Mouse (Mus musculus): ENCODE measurements around the gene Ggta1. TPM values are rescaled to one million over a fixed set of nuclear protein-coding genes. Genes with fewer than 3 reads are reported as not detected.
A peak's percentile ranks its signal among the peaks of the same experiment; 100 is the strongest.

Ggta1 gene
- polyA plus RNA-seq (2012; rRNA removed) = 4.4 and 6.3 TPM in 2 replicates
- 7.0 and 7.6 TPM in 2 replicates for polyA plus RNA-seq (2014; fragmentation: Nextera tagmentation; extraction: Ambion mirVana)

- ATAC-seq (ENCODE audit: insufficient read depth) = no peak
- peak within 1 kb of the TSS; percentile 83 for H3K4me2 ChIP-seq (ENCODE audit: low read depth)
Observed at GRCm38 (mm10) chr2:35462791-35463281, at the start of gene Ggta1. Gene Ggta1, minus strand, starts transcription at chr2:35463231.

DNA sequence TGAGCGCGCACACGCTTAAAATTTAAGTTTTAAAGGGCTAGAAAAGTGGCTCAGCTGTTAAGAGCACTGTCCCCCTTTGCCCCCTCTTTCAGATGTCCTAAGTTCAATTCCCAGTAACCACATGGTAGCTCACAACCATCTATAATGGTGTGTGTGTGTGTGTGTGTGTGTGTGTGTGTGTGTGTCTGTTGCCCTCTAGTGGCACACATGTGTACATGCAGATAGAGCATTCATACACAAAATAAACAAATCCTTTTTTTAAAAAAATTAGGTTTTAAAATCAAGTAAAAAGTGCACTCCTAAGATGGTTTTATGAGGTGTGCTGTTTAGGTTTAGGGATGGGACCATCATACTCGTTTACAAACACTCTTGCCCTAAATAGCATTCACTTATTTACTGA lies 49.2 kb upstream of the Ggta1 start:
- TF ChIP-seq EP300 (IDR thresholded peaks at IDR 0.05; ENCODE audit: low read depth) (no peak), CTCF (IDR thresholded peaks at IDR 0.05; ENCODE audit: low read depth) (peak; percentile 81)
- 82% methylated on average over 4 of the region's 4 CpGs for WGBS (ENCODE audit: insufficient replicate concordance)

More at GRCm38 (mm10) chr2:35462791-35463281, at the start of gene Ggta1:
- H3K27ac ChIP-seq = peak within 1 kb of the TSS; percentile 73
- H3K9me3 ChIP-seq (ENCODE audit: control insufficient read depth, low read length) = no peaks in the 10 kb centered on the region
- no peak for DNase-seq (ENCODE audit: low read depth in 3 of 3, low spot score in 3 of 3)
- H3K36me3 ChIP-seq (replicated peaks; ENCODE audit: control insufficient read depth, insufficient read depth, low read depth) = no peaks in the 10 kb centered on the region
- no peak for TF ChIP-seq EP300 (IDR thresholded peaks at IDR 0.05; ENCODE audit: low read depth)
- no peak for TF ChIP-seq CTCF (IDR thresholded peaks at IDR 0.05; ENCODE audit: low read depth)
- H3K4me3 ChIP-seq (ENCODE audit: insufficient read depth in 1 of 2, low read depth in 2 of 2, low read length in 2 of 2) = peak within 1 kb of the TSS; percentile 67 to 71
- 9% methylated on average over 7 of the region's 7 CpGs for WGBS (ENCODE audit: insufficient replicate concordance)
- H3K27me3 ChIP-seq (ENCODE audit: control insufficient read depth, insufficient read depth, low read length) = no peaks in the 10 kb centered on the region
- peak within 1 kb of the TSS; percentile 67 for H3K9ac ChIP-seq (replicated peaks)
- H3K4me1 ChIP-seq (replicated peaks; ENCODE audit: control insufficient read depth in 2 of 2, insufficient read depth in 2 of 2, low read length in 1 of 2) = peaks cover 29 to 31% of the 10 kb centered on the region in 2 experiments

GRCm38 (mm10) chr2:35510920-35511319 lies 47.9 kb upstream of the Ggta1 start:
- Histone ChIP-seq H3K4me3 (ENCODE audit: insufficient read depth in 1 of 2, low read depth in 2 of 2, low read length in 2 of 2) (no peak overlapping the region), H3K27me3 (ENCODE audit: control insufficient read depth, insufficient read depth, low read length) (no peaks in the 10 kb centered on the region), H3K4me1 (replicated peaks; ENCODE audit: control insufficient read depth in 2 of 2, insufficient read depth in 2 of 2, low read length in 1 of 2) (peaks cover 11 to 38% of the 10 kb centered on the region in 2 experiments), H3K9ac (replicated peaks) (no peak overlapping the region), H3K4me2 (ENCODE audit: low read depth) (no peak overlapping the region), H3K27ac (no peak overlapping the region), H3K36me3 (replicated peaks; ENCODE audit: control insufficient read depth, insufficient read depth, low read depth) (no peaks in the 10 kb centered on the region), H3K9me3 (ENCODE audit: control insufficient read depth, low read length) (no peaks in the 10 kb centered on the region)
- WGBS (ENCODE audit: insufficient replicate concordance) = 52% methylated on average over 1 of the region's 1 CpGs
- ATAC-seq (ENCODE audit: insufficient read depth) (no peak), DNase-seq (ENCODE audit: low read depth in 3 of 3, low spot score in 3 of 3) (no peak)
- TF ChIP-seq CTCF (IDR thresholded peaks at IDR 0.05; ENCODE audit: low read depth) (no peak), EP300 (IDR thresholded peaks at IDR 0.05; ENCODE audit: low read depth) (no peak)

More for the DNA sequence above, 49.2 kb upstream of the Ggta1 start:
- Histone ChIP-seq H3K4me3 (ENCODE audit: insufficient read depth in 1 of 2, low read depth in 2 of 2, low read length in 2 of 2) (no peak overlapping the region), H3K36me3 (replicated peaks; ENCODE audit: control insufficient read depth, insufficient read depth, low read depth) (no peaks in the 10 kb centered on the region), H3K9me3 (ENCODE audit: control insufficient read depth, low read length) (no peaks in the 10 kb centered on the region), H3K27me3 (ENCODE audit: control insufficient read depth, insufficient read depth, low read length) (no peaks in the 10 kb centered on the region), H3K4me1 (replicated peaks; ENCODE audit: control insufficient read depth in 2 of 2, insufficient read depth in 2 of 2, low read length in 1 of 2) (peaks cover 1 to 26% of the 10 kb centered on the region in 2 experiments), H3K4me2 (ENCODE audit: low read depth) (no peak overlapping the region), H3K27ac (no peak overlapping the region), H3K9ac (replicated peaks) (no peak overlapping the region)
- DNase-seq (ENCODE audit: low read depth in 3 of 3, low spot score in 3 of 3) = no peak
- ATAC-seq (ENCODE audit: insufficient read depth) = no peak

- no peak overlapping the region for H3K4me3 ChIP-seq (ENCODE audit: insufficient read depth in 1 of 2, low read depth in 2 of 2, low read length in 2 of 2)
- H3K4me1 ChIP-seq (replicated peaks; ENCODE audit: control insufficient read depth in 2 of 2, insufficient read depth in 2 of 2, low read length in 1 of 2) = peaks cover 21 to 48% of the 10 kb centered on the region in 2 experiments
- 64% methylated on average over 4 of the region's 4 CpGs for WGBS (ENCODE audit: insufficient replicate concordance)
- no peak overlapping the region for H3K9ac ChIP-seq (replicated peaks)
- no peak overlapping the region for H3K4me2 ChIP-seq (ENCODE audit: low read depth)
- ATAC-seq (ENCODE audit: insufficient read depth) (no peak), DNase-seq (ENCODE audit: low read depth in 3 of 3, low spot score in 3 of 3) (no peak)
- TF ChIP-seq CTCF (IDR thresholded peaks at IDR 0.05; ENCODE audit: low read depth) (no peak), EP300 (IDR thresholded peaks at IDR 0.05; ENCODE audit: low read depth) (no peak)
- H3K36me3 ChIP-seq (replicated peaks; ENCODE audit: control insufficient read depth, insufficient read depth, low read depth) = no peaks in the 10 kb centered on the region
- H3K27me3 ChIP-seq (ENCODE audit: control insufficient read depth, insufficient read depth, low read length) = no peaks in the 10 kb centered on the region
- no peaks in the 10 kb centered on the region for H3K9me3 ChIP-seq (ENCODE audit: control insufficient read depth, low read length)
- H3K27ac ChIP-seq = no peak overlapping the region
Observed at GRCm38 (mm10) chr2:35509888-35510287, 46.9 kb upstream of the Ggta1 start.

DNA sequence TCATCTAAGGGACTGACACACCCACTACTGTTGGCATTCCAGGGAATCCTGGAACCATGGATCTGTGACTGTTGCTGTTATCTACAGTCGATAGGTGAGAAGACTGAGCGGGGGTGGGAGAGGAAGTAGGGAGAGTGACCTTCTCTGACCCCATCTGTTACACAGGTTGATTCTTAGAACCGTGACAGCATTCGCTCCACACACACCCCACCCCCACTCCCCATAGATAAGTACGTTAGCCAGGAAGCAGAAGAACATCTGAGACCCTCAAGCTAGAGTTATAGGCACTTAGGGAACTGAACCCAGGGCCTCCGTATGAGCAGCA lies 46.3 kb upstream of the Ggta1 start:
- 13% methylated on average over 6 of the region's 6 CpGs for WGBS (ENCODE audit: insufficient replicate concordance)
- no peak for DNase-seq (ENCODE audit: low read depth in 3 of 3, low spot score in 3 of 3)
- H3K4me1 ChIP-seq (replicated peaks; ENCODE audit: control insufficient read depth in 2 of 2, insufficient read depth in 2 of 2, low read length in 1 of 2) = peaks cover 27 to 54% of the 10 kb centered on the region in 2 experiments

More for the DNA sequence above, 46.3 kb upstream of the Ggta1 start:
- no peaks in the 10 kb centered on the region for H3K9me3 ChIP-seq (ENCODE audit: control insufficient read depth, low read length)
- TF ChIP-seq EP300 (IDR thresholded peaks at IDR 0.05; ENCODE audit: low read depth) = no peak
- TF ChIP-seq CTCF (IDR thresholded peaks at IDR 0.05; ENCODE audit: low read depth) = no peak
- H3K27ac ChIP-seq = no peak overlapping the region
- no peaks in the 10 kb centered on the region for H3K27me3 ChIP-seq (ENCODE audit: control insufficient read depth, insufficient read depth, low read length)
- ATAC-seq (ENCODE audit: insufficient read depth) = no peak
- no peak overlapping the region for H3K9ac ChIP-seq (replicated peaks)
- H3K36me3 ChIP-seq (replicated peaks; ENCODE audit: control insufficient read depth, insufficient read depth, low read depth) = no peaks in the 10 kb centered on the region
- H3K4me2 ChIP-seq (ENCODE audit: low read depth) = no peak overlapping the region
- H3K4me3 ChIP-seq (ENCODE audit: insufficient read depth in 1 of 2, low read depth in 2 of 2, low read length in 2 of 2) = no peak overlapping the region
